Mouse (Mus musculus): ENCODE measurements around the gene Galnt6. TPM values are rescaled to one million over a fixed set of nuclear protein-coding genes. Genes with fewer than 3 reads are reported as not detected.

Gene Galnt6
- total RNA-seq, 4 experiments from 2014 or later, result 0.54 to 0.86 (median 0.64) TPM

GRCm38 (mm10) chr15:100685849-100686248 is 43.3 kb downstream of the Galnt6 start:
- no peak for DNase-seq (ENCODE audit: low spot score)

- DNase-seq (ENCODE audit: low spot score), result no peak
These were observed 43.9 kb downstream of the Galnt6 start for GRCm38 (mm10) chr15:100685255-100685654.

GRCm38 (mm10) chr15:100684450-100684849 is 44.7 kb downstream of the Galnt6 start:
- DNase-seq (ENCODE audit: low spot score), result no peak

GRCm38 (mm10) chr15:100683041-100683440 is 46.1 kb downstream of the Galnt6 start:
- DNase-seq (ENCODE audit: low spot score), result peak; percentile 80

GRCm38 (mm10) chr15:100681770-100682169 is 47.4 kb downstream of the Galnt6 start:
- no peak for DNase-seq (ENCODE audit: low spot score)

- DNase-seq (ENCODE audit: low spot score), result no peak
These were observed 48.8 kb downstream of the Galnt6 start for GRCm38 (mm10) chr15:100680381-100680780.

- no peak for DNase-seq (ENCODE audit: low spot score)
These were observed 50.2 kb downstream of the Galnt6 start for GRCm38 (mm10) chr15:100679005-100679404.

- no peak for DNase-seq (ENCODE audit: low spot score)
These were observed 50.6 kb downstream of the Galnt6 start for GRCm38 (mm10) chr15:100678581-100678980.

GRCm38 (mm10) chr15:100677675-100678074 is 51.5 kb downstream of the Galnt6 start:
- DNase-seq (ENCODE audit: low spot score), result no peak

- DNase-seq (ENCODE audit: low spot score), result no peak
These were observed 52.7 kb downstream of the Galnt6 start for GRCm38 (mm10) chr15:100676521-100676920.

GRCm38 (mm10) chr15:100675486-100675885 is 53.7 kb downstream of the Galnt6 start:
- DNase-seq (ENCODE audit: low spot score), result no peak

- DNase-seq (ENCODE audit: low spot score), result no peak
These were observed 54.6 kb downstream of the Galnt6 start for GRCm38 (mm10) chr15:100674566-100674965.

- DNase-seq (ENCODE audit: low spot score), result peak; percentile 21
These were observed 55.4 kb downstream of the Galnt6 start for GRCm38 (mm10) chr15:100673585-100674391.

GRCm38 (mm10) chr15:100670833-100671232 is 58.3 kb downstream of the Galnt6 start:
- DNase-seq (ENCODE audit: low spot score), result no peak

- DNase-seq (ENCODE audit: low spot score), result no peak
These were observed 59.2 kb downstream of the Galnt6 start for GRCm38 (mm10) chr15:100670004-100670403.

- peak; percentile 11 for DNase-seq (ENCODE audit: low spot score)
These were observed 59.8 kb downstream of the Galnt6 start, which contains the start of gene Bin2 for GRCm38 (mm10) chr15:100669337-100669736. TSS of gene Bin2 (minus strand) at chr15:100669553.

GRCm38 (mm10) chr15:100667871-100668545 is 61.2 kb downstream of the Galnt6 start:
- DNase-seq (ENCODE audit: low spot score), result no peak

GRCm38 (mm10) chr15:100667420-100667819 is 61.8 kb downstream of the Galnt6 start:
- no peak for DNase-seq (ENCODE audit: low spot score)

- DNase-seq (ENCODE audit: low spot score), result no peak
These were observed 62.3 kb downstream of the Galnt6 start for GRCm38 (mm10) chr15:100666851-100667250.

- DNase-seq (ENCODE audit: low spot score), result peak; percentile 21
These were observed 62.9 kb downstream of the Galnt6 start for GRCm38 (mm10) chr15:100666219-100666696.

GRCm38 (mm10) chr15:100665411-100666218 is 63.6 kb downstream of the Galnt6 start:
- no peak for DNase-seq (ENCODE audit: low spot score)

- DNase-seq (ENCODE audit: low spot score), result no peak
These were observed 64.3 kb downstream of the Galnt6 start for GRCm38 (mm10) chr15:100664813-100665274.

Measured in heart, adult 8-10 months (tissue).